Mouse (Mus musculus) liver, embryonic 13.5 days (tissue): ENCODE data around the gene Strn. TPM values are rescaled to one million over a fixed set of nuclear protein-coding genes. Genes with fewer than 3 reads are reported as not detected.

Source experiments
- ATAC-seq: fragments of 200-750 bp; cut with Nextera tagmentation; 2 replicates; pipeline ENCODE4 v1.8.0; 2017; ENCODE audit warnings: low read depth, mild to moderate bottlenecking, moderate number of reproducible peaks, moderate library complexity
- DNase-seq: peaks from one replicate; pipeline ENCODE4 v3.0.0; 2022
- H3K27ac ChIP-seq: fragments of 300-500 bp; sonication (generic); 2 replicates; pipeline ENCODE4 v1.5.1; 2015; ENCODE audit warnings: moderate library complexity, mild to moderate bottlenecking, inconsistent platforms
- H3K27me3 ChIP-seq: fragments of 300-500 bp; sonication (generic); 2 replicates; pipeline ENCODE4 v1.6.1; 2015; ENCODE audit warnings: mild to moderate bottlenecking, inconsistent platforms
- H3K36me3 ChIP-seq: fragments of 300-500 bp; sonication (generic); 2 replicates; pipeline ENCODE4 v1.6.1; 2015; ENCODE audit warnings: mild to moderate bottlenecking, inconsistent platforms
- H3K4me1 ChIP-seq: fragments of 300-500 bp; sonication (generic); replicated peaks from 2 replicates; pipeline ENCODE4 v1.6.1; 2015; ENCODE audit warnings: inconsistent platforms
- H3K4me2 ChIP-seq: fragments of 300-500 bp; sonication (generic); 2 replicates; pipeline ENCODE4 v1.6.1; 2015; ENCODE audit warnings: inconsistent platforms, mild to moderate bottlenecking, moderate library complexity
- H3K4me3 ChIP-seq: fragments of 300-500 bp; sonication (generic); replicated peaks from 2 replicates; pipeline ENCODE4 v1.5.1; 2015; ENCODE audit warnings: mild to moderate bottlenecking, inconsistent platforms
- H3K9ac ChIP-seq: fragments of 300-500 bp; sonication (generic); 2 replicates; pipeline ENCODE4 v1.6.1; 2015; ENCODE audit warnings: mild to moderate bottlenecking, inconsistent platforms
- H3K9me3 ChIP-seq: fragments of 300-500 bp; sonication (generic); replicated peaks from 2 replicates; pipeline ENCODE4 v1.6.1; 2016; ENCODE audit warnings: inconsistent platforms
- WGBS: fragments of 180-500 bp; shearing (Covaris S2); methylation state at CpG from one replicate; pipeline ENCODE4 v1.1.7; 2015; ENCODE audit not compliant: insufficient replicate concordance; 5-methylcytosine and 5-hydroxymethylcytosine counted together
- polyA plus RNA-seq: library from polyadenylated mRNA; unstranded; fragments of >200 nt; fragmentation: Nextera tagmentation; extraction: Ambion mirVana; gene quantifications from 2 replicates; pipeline ENCODE4 v1.2.1, GENCODE M21; 2015

Gene Strn
- polyA plus RNA-seq, 1 experiment from 2014 or later, result 2.3 TPM

GRCm38 (mm10) chr17:78615096-78615495 is 121.9 kb downstream of the Strn start:
- Histone ChIP-seq H3K9ac (no peak overlapping the region), H3K36me3 (no peaks in the 10 kb centered on the region), H3K4me2 (no peak overlapping the region), H3K9me3 (no peaks in the 10 kb centered on the region), H3K27ac (no peak overlapping the region), H3K27me3 (no peaks in the 10 kb centered on the region), H3K4me3 (no peak overlapping the region), H3K4me1 (no peaks in the 10 kb centered on the region)
- no peak for ATAC-seq
- DNase-seq, result no peak
- 60% methylated on average over 3 of the region's 3 CpGs for WGBS

GRCm38 (mm10) chr17:78614481-78614880 is 122.5 kb downstream of the Strn start:
- H3K4me2 ChIP-seq, result no peak overlapping the region
- H3K9ac ChIP-seq, result no peak overlapping the region
- DNase-seq, result no peak
- ATAC-seq, result no peak
- no peaks in the 10 kb centered on the region for H3K27me3 ChIP-seq
- 56% methylated on average over 2 of the region's 2 CpGs for WGBS
- H3K36me3 ChIP-seq, result no peaks in the 10 kb centered on the region
- H3K4me3 ChIP-seq, result no peak overlapping the region
- no peaks in the 10 kb centered on the region for H3K4me1 ChIP-seq
- H3K27ac ChIP-seq, result no peak overlapping the region
- H3K9me3 ChIP-seq, result no peaks in the 10 kb centered on the region

GRCm38 (mm10) chr17:78611117-78611516 is 125.9 kb downstream of the Strn start:
- Histone ChIP-seq H3K27me3 (no peaks in the 10 kb centered on the region), H3K4me2 (no peak overlapping the region), H3K9me3 (no peaks in the 10 kb centered on the region), H3K9ac (no peak overlapping the region), H3K27ac (no peak overlapping the region), H3K4me1 (no peaks in the 10 kb centered on the region), H3K4me3 (no peak overlapping the region), H3K36me3 (no peaks in the 10 kb centered on the region)
- DNase-seq (no peak), ATAC-seq (no peak)
- 58% methylated on average over 6 of the region's 6 CpGs for WGBS

GRCm38 (mm10) chr17:78609191-78609855 is 127.7 kb downstream of the Strn start:
- ATAC-seq, result no peak
- Histone ChIP-seq H3K9ac (no peak overlapping the region), H3K27me3 (no peaks in the 10 kb centered on the region), H3K4me2 (no peak overlapping the region), H3K36me3 (no peaks in the 10 kb centered on the region), H3K4me3 (no peak overlapping the region), H3K4me1 (no peaks in the 10 kb centered on the region), H3K9me3 (no peaks in the 10 kb centered on the region), H3K27ac (no peak overlapping the region)
- no peak for DNase-seq
- 79% methylated on average over 13 of the region's 13 CpGs for WGBS

GRCm38 (mm10) chr17:78608716-78609115 is 128.3 kb downstream of the Strn start:
- Histone ChIP-seq H3K27me3 (no peaks in the 10 kb centered on the region), H3K4me1 (no peaks in the 10 kb centered on the region), H3K4me3 (no peak overlapping the region), H3K36me3 (no peaks in the 10 kb centered on the region), H3K9me3 (no peaks in the 10 kb centered on the region), H3K4me2 (no peak overlapping the region), H3K9ac (no peak overlapping the region), H3K27ac (no peak overlapping the region)
- ATAC-seq, result no peak
- DNase-seq, result no peak
- 73% methylated on average over 8 of the region's 8 CpGs for WGBS

GRCm38 (mm10) chr17:78608135-78608670 is 128.8 kb downstream of the Strn start:
- DNase-seq (no peak), ATAC-seq (no peak)
- H3K27ac ChIP-seq, result no peak overlapping the region
- H3K27me3 ChIP-seq, result no peaks in the 10 kb centered on the region
- no peaks in the 10 kb centered on the region for H3K4me1 ChIP-seq
- no peaks in the 10 kb centered on the region for H3K36me3 ChIP-seq
- no peak overlapping the region for H3K4me3 ChIP-seq
- no peaks in the 10 kb centered on the region for H3K9me3 ChIP-seq
- no peak overlapping the region for H3K4me2 ChIP-seq
- 53% methylated on average over 16 of the region's 16 CpGs for WGBS
- H3K9ac ChIP-seq, result no peak overlapping the region

GRCm38 (mm10) chr17:78604431-78604830 is 132.6 kb downstream of the Strn start:
- DNase-seq, result peak; percentile 34
- no peak overlapping the region for H3K4me3 ChIP-seq
- no peaks in the 10 kb centered on the region for H3K27me3 ChIP-seq
- no peaks in the 10 kb centered on the region for H3K9me3 ChIP-seq
- no peaks in the 10 kb centered on the region for H3K4me1 ChIP-seq
- no peaks in the 10 kb centered on the region for H3K36me3 ChIP-seq
- no peak overlapping the region for H3K27ac ChIP-seq
- 65% methylated on average over 6 of the region's 6 CpGs for WGBS
- ATAC-seq, result no peak
- no peak overlapping the region for H3K9ac ChIP-seq
- H3K4me2 ChIP-seq, result no peak overlapping the region

GRCm38 (mm10) chr17:78603872-78604271 is 133.1 kb downstream of the Strn start:
- Histone ChIP-seq H3K9ac (no peak overlapping the region), H3K27me3 (no peaks in the 10 kb centered on the region), H3K4me3 (no peak overlapping the region), H3K4me1 (no peaks in the 10 kb centered on the region), H3K4me2 (no peak overlapping the region), H3K36me3 (no peaks in the 10 kb centered on the region), H3K9me3 (no peaks in the 10 kb centered on the region), H3K27ac (no peak overlapping the region)
- 16% methylated on average over 8 of the region's 8 CpGs for WGBS
- DNase-seq, result peak; percentile 37
- ATAC-seq, result no peak

- H3K4me2 ChIP-seq, result no peak overlapping the region
- 70% methylated on average over 14 of the region's 14 CpGs for WGBS
- no peak overlapping the region for H3K27ac ChIP-seq
- DNase-seq (no peak), ATAC-seq (no peak)
- no peak overlapping the region for H3K4me3 ChIP-seq
- no peaks in the 10 kb centered on the region for H3K27me3 ChIP-seq
- no peaks in the 10 kb centered on the region for H3K36me3 ChIP-seq
- no peaks in the 10 kb centered on the region for H3K4me1 ChIP-seq
- H3K9me3 ChIP-seq, result no peaks in the 10 kb centered on the region
- no peak overlapping the region for H3K9ac ChIP-seq
These were observed 134.7 kb downstream of the Strn start for GRCm38 (mm10) chr17:78602316-78602715.

GRCm38 (mm10) chr17:78601601-78602000 is 135.4 kb downstream of the Strn start:
- no peak overlapping the region for H3K4me2 ChIP-seq
- no peaks in the 10 kb centered on the region for H3K4me1 ChIP-seq
- ATAC-seq, result no peak
- DNase-seq, result no peak
- no peaks in the 10 kb centered on the region for H3K36me3 ChIP-seq
- no peak overlapping the region for H3K9ac ChIP-seq
- 83% methylated on average over 12 of the region's 12 CpGs for WGBS
- H3K27ac ChIP-seq, result no peak overlapping the region
- no peaks in the 10 kb centered on the region for H3K9me3 ChIP-seq
- no peaks in the 10 kb centered on the region for H3K27me3 ChIP-seq
- H3K4me3 ChIP-seq, result no peak overlapping the region

GRCm38 (mm10) chr17:78601042-78601441 is 136.0 kb downstream of the Strn start:
- no peaks in the 10 kb centered on the region for H3K4me1 ChIP-seq
- H3K9me3 ChIP-seq, result no peaks in the 10 kb centered on the region
- no peak overlapping the region for H3K4me2 ChIP-seq
- DNase-seq, result no peak
- H3K27me3 ChIP-seq, result no peaks in the 10 kb centered on the region
- no peaks in the 10 kb centered on the region for H3K36me3 ChIP-seq
- H3K4me3 ChIP-seq, result no peak overlapping the region
- no peak overlapping the region for H3K9ac ChIP-seq
- 48% methylated on average over 6 of the region's 6 CpGs for WGBS
- no peak overlapping the region for H3K27ac ChIP-seq
- ATAC-seq, result no peak
